Mouse (Mus musculus): ENCODE results near the gene Ubxn6. TPM values are rescaled to one million over a fixed set of nuclear protein-coding genes. Genes with fewer than 3 reads are reported as not detected.

Gene Ubxn6
- polyA plus RNA-seq, 1 experiment from 2014 or later: 34.3 TPM

- WGBS: 94% methylated on average over 8 of the region's 8 CpGs
- H3K4me2 ChIP-seq (ENCODE audit: low read depth, low read length): no peak overlapping the region
- H3K27ac ChIP-seq (ENCODE audit: low read length): no peak overlapping the region
- no peak for ATAC-seq
- peaks cover 8% of the 10 kb centered on the region for H3K36me3 ChIP-seq (ENCODE audit: control insufficient read depth, insufficient read depth, low read length)
- peaks cover 2% of the 10 kb centered on the region; the same call in 1 of the 2 replicates for H3K4me1 ChIP-seq (ENCODE audit: control insufficient read depth, insufficient read depth, low read length)
- no peak overlapping the region for H3K4me3 ChIP-seq (ENCODE audit: low read length)
- H3K27me3 ChIP-seq (replicated peaks; ENCODE audit: control insufficient read depth, insufficient read depth, low read length): no peaks in the 10 kb centered on the region
- no peaks in the 10 kb centered on the region for H3K9me3 ChIP-seq (ENCODE audit: control insufficient read depth, low read length)
- no peak overlapping the region for H3K9ac ChIP-seq (ENCODE audit: low read depth, low read length)
These were observed 28.8 kb upstream of the Ubxn6 start for GRCm38 (mm10) chr17:56103465-56104285.

- WGBS: 90% methylated on average over 9 of the region's 9 CpGs
- H3K4me3 ChIP-seq (ENCODE audit: low read length): no peak overlapping the region
- no peak for ATAC-seq
- H3K4me2 ChIP-seq (ENCODE audit: low read depth, low read length): no peak overlapping the region
- no peak overlapping the region for H3K9ac ChIP-seq (ENCODE audit: low read depth, low read length)
- H3K27ac ChIP-seq (ENCODE audit: low read length): no peak overlapping the region
- no peaks in the 10 kb centered on the region for H3K4me1 ChIP-seq (ENCODE audit: control insufficient read depth, insufficient read depth, low read length)
- no peaks in the 10 kb centered on the region for H3K9me3 ChIP-seq (ENCODE audit: control insufficient read depth, low read length)
- H3K27me3 ChIP-seq (replicated peaks; ENCODE audit: control insufficient read depth, insufficient read depth, low read length): no peaks in the 10 kb centered on the region
- H3K36me3 ChIP-seq (ENCODE audit: control insufficient read depth, insufficient read depth, low read length): peaks cover 12% of the 10 kb centered on the region
These were observed 28.1 kb upstream of the Ubxn6 start for GRCm38 (mm10) chr17:56102927-56103326.

GRCm38 (mm10) chr17:56102158-56102557, 27.3 kb upstream of the Ubxn6 start:
- WGBS: 93% methylated on average over 5 of the region's 5 CpGs

GRCm38 (mm10) chr17:56100811-56101210, 26.0 kb upstream of the Ubxn6 start:
- H3K4me2 ChIP-seq (ENCODE audit: low read depth, low read length): no peak overlapping the region
- no peak overlapping the region for H3K9ac ChIP-seq (ENCODE audit: low read depth, low read length)
- no peak overlapping the region for H3K4me3 ChIP-seq (ENCODE audit: low read length)
- H3K9me3 ChIP-seq (ENCODE audit: control insufficient read depth, low read length): no peaks in the 10 kb centered on the region
- WGBS: 90% methylated on average over 3 of the region's 3 CpGs
- no peak for ATAC-seq
- peaks cover 12% of the 10 kb centered on the region for H3K36me3 ChIP-seq (ENCODE audit: control insufficient read depth, insufficient read depth, low read length)
- H3K4me1 ChIP-seq (ENCODE audit: control insufficient read depth, insufficient read depth, low read length): no peaks in the 10 kb centered on the region
- H3K27me3 ChIP-seq (replicated peaks; ENCODE audit: control insufficient read depth, insufficient read depth, low read length): no peaks in the 10 kb centered on the region
- H3K27ac ChIP-seq (ENCODE audit: low read length): no peak overlapping the region

More at GRCm38 (mm10) chr17:56102158-56102557, 27.3 kb upstream of the Ubxn6 start:
- no peak for ATAC-seq
- H3K4me2 ChIP-seq (ENCODE audit: low read depth, low read length): no peak overlapping the region
- H3K27ac ChIP-seq (ENCODE audit: low read length): no peak overlapping the region
- peaks cover 12% of the 10 kb centered on the region for H3K36me3 ChIP-seq (ENCODE audit: control insufficient read depth, insufficient read depth, low read length)
- H3K27me3 ChIP-seq (replicated peaks; ENCODE audit: control insufficient read depth, insufficient read depth, low read length): no peaks in the 10 kb centered on the region
- no peaks in the 10 kb centered on the region for H3K4me1 ChIP-seq (ENCODE audit: control insufficient read depth, insufficient read depth, low read length)
- no peak overlapping the region for H3K9ac ChIP-seq (ENCODE audit: low read depth, low read length)
- H3K4me3 ChIP-seq (ENCODE audit: low read length): no peak overlapping the region
- no peaks in the 10 kb centered on the region for H3K9me3 ChIP-seq (ENCODE audit: control insufficient read depth, low read length)

- 92% methylated on average over 15 of the region's 15 CpGs for WGBS
- Histone ChIP-seq H3K9me3 (ENCODE audit: control insufficient read depth, low read length) (no peaks in the 10 kb centered on the region), H3K27ac (ENCODE audit: low read length) (no peak overlapping the region), H3K4me1 (ENCODE audit: control insufficient read depth, insufficient read depth, low read length) (no peaks in the 10 kb centered on the region), H3K4me2 (ENCODE audit: low read depth, low read length) (no peak overlapping the region), H3K27me3 (replicated peaks; ENCODE audit: control insufficient read depth, insufficient read depth, low read length) (no peaks in the 10 kb centered on the region), H3K9ac (ENCODE audit: low read depth, low read length) (no peak overlapping the region), H3K4me3 (ENCODE audit: low read length) (no peak overlapping the region), H3K36me3 (ENCODE audit: control insufficient read depth, insufficient read depth, low read length) (peaks cover 12% of the 10 kb centered on the region)
- no peak for ATAC-seq
These were observed 24.1 kb upstream of the Ubxn6 start for GRCm38 (mm10) chr17:56098711-56099572.

- H3K9me3 ChIP-seq (ENCODE audit: control insufficient read depth, low read length): no peaks in the 10 kb centered on the region
- 95% methylated on average over 8 of the region's 8 CpGs for WGBS
- no peak overlapping the region for H3K4me2 ChIP-seq (ENCODE audit: low read depth, low read length)
- ATAC-seq: no peak
- no peaks in the 10 kb centered on the region for H3K27me3 ChIP-seq (replicated peaks; ENCODE audit: control insufficient read depth, insufficient read depth, low read length)
- H3K4me3 ChIP-seq (ENCODE audit: low read length): no peak overlapping the region
- H3K27ac ChIP-seq (ENCODE audit: low read length): no peak overlapping the region
- no peaks in the 10 kb centered on the region for H3K4me1 ChIP-seq (ENCODE audit: control insufficient read depth, insufficient read depth, low read length)
- peaks cover 12% of the 10 kb centered on the region for H3K36me3 ChIP-seq (ENCODE audit: control insufficient read depth, insufficient read depth, low read length)
- H3K9ac ChIP-seq (ENCODE audit: low read depth, low read length): no peak overlapping the region
These were observed 23.4 kb upstream of the Ubxn6 start for GRCm38 (mm10) chr17:56098180-56098579.

GRCm38 (mm10) chr17:56096883-56097282, 22.1 kb upstream of the Ubxn6 start:
- peaks cover 7% of the 10 kb centered on the region; the same call in 1 of the 2 replicates for H3K36me3 ChIP-seq (ENCODE audit: control insufficient read depth, insufficient read depth, low read length)
- no peak for ATAC-seq
- 91% methylated on average over 12 of the region's 12 CpGs for WGBS
- no peaks in the 10 kb centered on the region for H3K9me3 ChIP-seq (ENCODE audit: control insufficient read depth, low read length)
- no peaks in the 10 kb centered on the region for H3K4me1 ChIP-seq (ENCODE audit: control insufficient read depth, insufficient read depth, low read length)
- no peak overlapping the region for H3K27ac ChIP-seq (ENCODE audit: low read length)
- no peak overlapping the region for H3K9ac ChIP-seq (ENCODE audit: low read depth, low read length)
- H3K4me3 ChIP-seq (ENCODE audit: low read length): no peak overlapping the region
- no peak overlapping the region for H3K4me2 ChIP-seq (ENCODE audit: low read depth, low read length)
- H3K27me3 ChIP-seq (replicated peaks; ENCODE audit: control insufficient read depth, insufficient read depth, low read length): no peaks in the 10 kb centered on the region

GRCm38 (mm10) chr17:56092794-56093193, 18.0 kb upstream of the Ubxn6 start:
- no peak overlapping the region for H3K4me3 ChIP-seq (ENCODE audit: low read length)
- no peaks in the 10 kb centered on the region for H3K27me3 ChIP-seq (replicated peaks; ENCODE audit: control insufficient read depth, insufficient read depth, low read length)
- ATAC-seq: no peak
- no peaks in the 10 kb centered on the region for H3K9me3 ChIP-seq (ENCODE audit: control insufficient read depth, low read length)
- no peak overlapping the region for H3K4me2 ChIP-seq (ENCODE audit: low read depth, low read length)
- 100% methylated on average over 1 of the region's 1 CpGs for WGBS
- no peaks in the 10 kb centered on the region for H3K36me3 ChIP-seq (ENCODE audit: control insufficient read depth, insufficient read depth, low read length)
- H3K9ac ChIP-seq (ENCODE audit: low read depth, low read length): no peak overlapping the region
- H3K27ac ChIP-seq (ENCODE audit: low read length): no peak overlapping the region
- no peaks in the 10 kb centered on the region for H3K4me1 ChIP-seq (ENCODE audit: control insufficient read depth, insufficient read depth, low read length)

- H3K9ac ChIP-seq (ENCODE audit: low read depth, low read length): no peak overlapping the region
- H3K27me3 ChIP-seq (replicated peaks; ENCODE audit: control insufficient read depth, insufficient read depth, low read length): no peaks in the 10 kb centered on the region
- no peak for ATAC-seq
- H3K27ac ChIP-seq (ENCODE audit: low read length): no peak overlapping the region
- 83% methylated on average over 1 of the region's 1 CpGs for WGBS
- no peak overlapping the region for H3K4me3 ChIP-seq (ENCODE audit: low read length)
- no peaks in the 10 kb centered on the region for H3K4me1 ChIP-seq (ENCODE audit: control insufficient read depth, insufficient read depth, low read length)
- no peaks in the 10 kb centered on the region for H3K9me3 ChIP-seq (ENCODE audit: control insufficient read depth, low read length)
- H3K4me2 ChIP-seq (ENCODE audit: low read depth, low read length): no peak overlapping the region
- no peaks in the 10 kb centered on the region for H3K36me3 ChIP-seq (ENCODE audit: control insufficient read depth, insufficient read depth, low read length)
These were observed 17.5 kb upstream of the Ubxn6 start for GRCm38 (mm10) chr17:56092312-56092711.

All from intestine, embryonic 16.5 days (tissue).